Mouse (Mus musculus) spleen, adult 2 months (tissue): ENCODE measurements around the gene Tfb2m.

Experiments used
- CTCF ChIP-seq: fragments of 200-500 bp; IDR thresholded peaks from 2 replicates; pipeline ENCODE4 v1.5.1; 2011; ENCODE audit warnings: mild to moderate bottlenecking, inconsistent platforms; ENCODE audit not compliant: insufficient read depth, insufficient read length, insufficient replicate concordance; ENCODE audit errors: extremely low read depth
- POLR2A ChIP-seq: fragments of 200-500 bp; IDR thresholded peaks from 2 replicates; pipeline ENCODE4 v1.6.1; 2011; ENCODE audit warnings: low read depth, low read length, inconsistent platforms

- TF ChIP-seq CTCF (no peak), POLR2A (no peak)
Observed at GRCm38 (mm10) chr1:179485784-179486540, 60.1 kb downstream of the Tfb2m start.
